Mouse (Mus musculus): ENCODE results near the gene Nepro. TPM values are rescaled to one million over a fixed set of nuclear protein-coding genes. Genes with fewer than 3 reads are reported as not detected.

Nepro gene
- total and polyA plus RNA-seq, 3 experiments: 5.4 to 27.7 (median 17.3) TPM

DNA sequence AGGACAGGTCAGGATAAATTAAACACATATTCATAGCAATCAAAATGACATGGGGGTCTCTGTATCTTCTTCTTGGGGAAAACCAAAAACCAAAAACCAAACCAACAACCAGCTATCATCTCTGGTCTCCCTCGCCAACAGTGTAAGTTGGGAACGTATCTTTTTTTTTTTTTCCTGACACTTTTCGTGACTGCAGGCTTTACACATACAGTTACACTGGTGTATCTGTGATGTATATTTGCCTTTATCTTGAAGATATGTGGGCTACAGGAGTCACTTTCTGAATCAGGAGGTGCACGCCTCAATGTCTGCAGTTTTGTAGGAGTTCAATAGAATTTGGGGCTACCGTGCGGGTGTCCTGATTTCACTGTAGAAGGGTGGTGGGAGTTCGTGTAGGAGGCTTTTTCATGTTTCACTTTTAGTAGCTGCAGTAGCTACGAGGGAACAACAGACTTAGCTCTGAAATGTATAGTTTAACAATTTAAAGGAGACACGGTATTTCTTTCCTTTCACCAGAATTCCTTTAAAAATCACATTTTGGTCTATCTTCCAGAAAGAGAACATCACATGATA lies 42.3 kb downstream of the Nepro start:
- Histone ChIP-seq H3K4me1 (ENCODE audit: insufficient read depth, low read depth, low read length) (peaks cover 16% of the 10 kb centered on the region), H3K4me3 (ENCODE audit: low read depth, low read length) (no peak overlapping the region), H3K36me3 (replicated peaks) (no peaks in the 10 kb centered on the region), H3K27me3 (ENCODE audit: insufficient read depth, low read length) (peaks cover 5% of the 10 kb centered on the region; the same call in 1 of the 2 replicates), H3K9me3 (replicated peaks) (no peaks in the 10 kb centered on the region)
- TF ChIP-seq CTCF (IDR thresholded peaks at IDR 0.05; ENCODE audit: low read depth, low read length) (no peak), POLR2AphosphoS5 (IDR thresholded peaks at IDR 0.05; ENCODE audit: insufficient replicate concordance, low read depth, low read length) (no peak), TAL1 (conservative IDR thresholded peaks at IDR 0.05; ENCODE audit: low read depth, low read length) (no peak), GATA1 (IDR thresholded peaks at IDR 0.05; ENCODE audit: borderline replicate concordance, low read length) (no peak), GATA2 (IDR thresholded peaks at IDR 0.05; ENCODE audit: borderline replicate concordance, low read depth, low read length) (no peak)
- ATAC-seq (ENCODE audit: extremely low read depth, insufficient number of reproducible peaks, low FRiP score, poor library complexity, severe bottlenecking): no peak
- DNase-seq (ENCODE audit: low spot score): no peak

DNA sequence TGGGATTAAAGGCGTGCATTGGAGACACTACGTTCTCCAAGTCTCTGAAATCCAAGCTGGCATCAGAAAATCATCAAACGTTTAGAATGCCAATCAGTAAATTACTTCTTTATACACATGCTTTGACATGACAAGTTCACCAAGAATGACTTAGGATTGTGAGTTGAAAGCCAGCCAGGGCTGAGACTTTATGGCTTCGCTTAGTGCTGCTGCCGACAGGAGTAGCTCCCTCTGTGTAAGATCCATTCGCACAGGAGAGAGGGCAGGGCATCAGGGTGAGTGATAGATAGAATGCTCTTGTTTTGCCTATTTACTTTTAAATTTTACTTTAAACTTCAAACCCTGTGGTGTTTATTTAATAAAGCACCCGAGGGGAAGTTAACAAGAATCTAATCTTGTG lies 43.4 kb downstream of the Nepro start:
- TF ChIP-seq TAL1 (conservative IDR thresholded peaks at IDR 0.05; ENCODE audit: low read depth, low read length) (no peak), CTCF (IDR thresholded peaks at IDR 0.05; ENCODE audit: low read depth, low read length) (no peak), GATA1 (IDR thresholded peaks at IDR 0.05; ENCODE audit: borderline replicate concordance, low read length) (no peak), GATA2 (IDR thresholded peaks at IDR 0.05; ENCODE audit: borderline replicate concordance, low read depth, low read length) (no peak), POLR2AphosphoS5 (IDR thresholded peaks at IDR 0.05; ENCODE audit: insufficient replicate concordance, low read depth, low read length) (no peak)
- ATAC-seq (ENCODE audit: extremely low read depth, insufficient number of reproducible peaks, low FRiP score, poor library complexity, severe bottlenecking) (no peak), DNase-seq (ENCODE audit: low spot score) (no peak)
- Histone ChIP-seq H3K9me3 (replicated peaks) (no peaks in the 10 kb centered on the region), H3K4me1 (ENCODE audit: insufficient read depth, low read depth, low read length) (peaks cover 18% of the 10 kb centered on the region), H3K36me3 (replicated peaks) (no peaks in the 10 kb centered on the region), H3K4me3 (ENCODE audit: low read depth, low read length) (no peak overlapping the region), H3K27me3 (ENCODE audit: insufficient read depth, low read length) (peaks cover 5% of the 10 kb centered on the region; the same call in 1 of the 2 replicates)

DNA sequence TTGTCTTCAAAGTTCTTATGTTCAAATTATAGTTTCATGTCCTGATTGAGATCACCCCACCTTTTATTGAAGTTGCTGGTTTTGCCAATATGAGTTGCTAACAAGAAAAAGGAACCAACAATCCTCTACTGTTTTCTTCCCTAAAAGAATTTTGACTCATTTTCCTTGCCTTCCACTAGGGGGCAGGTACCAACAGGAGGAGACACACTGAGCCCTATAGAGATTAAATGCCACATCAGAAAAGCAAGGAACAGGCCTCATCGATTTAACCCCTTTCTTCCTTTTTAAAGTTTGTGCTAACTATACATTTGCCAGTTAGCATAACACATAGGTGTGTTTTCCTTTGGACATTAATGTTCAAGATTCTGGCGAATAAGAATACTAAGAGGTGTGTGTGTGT lies 43.9 kb downstream of the Nepro start:
- Histone ChIP-seq H3K4me3 (ENCODE audit: low read depth, low read length) (no peak overlapping the region), H3K9me3 (replicated peaks) (no peaks in the 10 kb centered on the region), H3K27me3 (ENCODE audit: insufficient read depth, low read length) (peaks cover 5% of the 10 kb centered on the region; the same call in 1 of the 2 replicates), H3K36me3 (replicated peaks) (no peaks in the 10 kb centered on the region), H3K4me1 (ENCODE audit: insufficient read depth, low read depth, low read length) (peaks cover 19% of the 10 kb centered on the region)
- DNase-seq (ENCODE audit: low spot score): no peak
- TF ChIP-seq POLR2AphosphoS5 (IDR thresholded peaks at IDR 0.05; ENCODE audit: insufficient replicate concordance, low read depth, low read length) (no peak), CTCF (IDR thresholded peaks at IDR 0.05; ENCODE audit: low read depth, low read length) (peak; percentile 43), GATA1 (IDR thresholded peaks at IDR 0.05; ENCODE audit: borderline replicate concordance, low read length) (no peak)
- ATAC-seq (ENCODE audit: extremely low read depth, insufficient number of reproducible peaks, low FRiP score, poor library complexity, severe bottlenecking): peak; percentile 58; the same call in 1 of the 2 replicates

DNA sequence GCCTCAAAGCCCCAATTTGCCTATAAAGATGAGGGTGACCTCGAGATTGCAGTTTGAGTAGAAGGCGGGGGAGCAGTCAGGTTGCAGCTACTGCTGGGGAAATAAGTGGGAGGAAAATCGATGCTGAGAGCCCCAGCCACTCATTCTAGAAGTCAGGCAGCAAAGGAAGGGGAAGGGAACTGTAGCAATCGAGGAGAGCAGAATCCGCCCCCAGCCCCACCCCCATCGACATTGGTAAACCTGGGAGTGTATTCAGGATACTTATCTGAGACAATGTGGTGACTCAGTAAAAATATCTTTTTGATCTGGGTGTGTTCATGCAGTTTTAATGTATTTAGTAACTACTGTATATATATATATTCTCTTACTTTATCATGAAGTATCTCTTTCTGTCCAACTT lies 48.5 kb downstream of the Nepro start:
- TF ChIP-seq TAL1 (conservative IDR thresholded peaks at IDR 0.05; ENCODE audit: low read depth, low read length) (no peak), GATA2 (IDR thresholded peaks at IDR 0.05; ENCODE audit: borderline replicate concordance, low read depth, low read length) (no peak), GATA1 (IDR thresholded peaks at IDR 0.05; ENCODE audit: borderline replicate concordance, low read length) (no peak), CTCF (IDR thresholded peaks at IDR 0.05; ENCODE audit: low read depth, low read length) (no peak), POLR2AphosphoS5 (IDR thresholded peaks at IDR 0.05; ENCODE audit: insufficient replicate concordance, low read depth, low read length) (no peak)
- H3K4me1 ChIP-seq (ENCODE audit: insufficient read depth, low read depth, low read length): peaks cover 18% of the 10 kb centered on the region
- DNase-seq (ENCODE audit: low spot score) (no peak), ATAC-seq (ENCODE audit: extremely low read depth, insufficient number of reproducible peaks, low FRiP score, poor library complexity, severe bottlenecking) (peak; percentile 52)
- no peaks in the 10 kb centered on the region for H3K27me3 ChIP-seq (ENCODE audit: insufficient read depth, low read length)
- H3K9me3 ChIP-seq (replicated peaks): no peaks in the 10 kb centered on the region
- no peak overlapping the region for H3K4me3 ChIP-seq (ENCODE audit: low read depth, low read length)
- no peaks in the 10 kb centered on the region for H3K36me3 ChIP-seq (replicated peaks)

DNA sequence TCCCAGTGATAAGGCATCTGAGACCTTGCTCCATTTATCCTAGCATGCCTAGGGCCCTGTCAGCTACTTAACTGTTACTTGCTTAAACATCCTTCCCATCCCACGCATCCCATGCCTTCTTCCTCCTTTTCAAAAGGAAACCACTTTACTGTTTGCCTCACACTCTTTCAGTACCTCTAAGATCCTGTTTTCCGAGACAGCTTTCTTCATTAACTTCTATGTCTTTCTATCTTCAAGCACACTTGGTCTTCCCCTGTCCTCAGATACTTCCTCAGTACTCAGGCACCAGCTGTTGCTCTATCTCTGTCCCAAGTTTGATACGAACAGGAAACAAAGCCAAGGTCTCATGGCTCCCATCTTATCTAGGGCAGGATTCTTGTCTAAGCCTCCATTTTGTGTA lies 49.6 kb downstream of the Nepro start:
- Histone ChIP-seq H3K27me3 (ENCODE audit: insufficient read depth, low read length) (no peaks in the 10 kb centered on the region), H3K36me3 (replicated peaks) (no peaks in the 10 kb centered on the region), H3K4me1 (ENCODE audit: insufficient read depth, low read depth, low read length) (peaks cover 22% of the 10 kb centered on the region), H3K4me3 (ENCODE audit: low read depth, low read length) (no peak overlapping the region), H3K9me3 (replicated peaks) (no peaks in the 10 kb centered on the region)
- no peak for DNase-seq (ENCODE audit: low spot score)
- ATAC-seq (ENCODE audit: extremely low read depth, insufficient number of reproducible peaks, low FRiP score, poor library complexity, severe bottlenecking): 0 out of 2 replicates have a peak, but pooled peaks have one; percentile 22
- TF ChIP-seq CTCF (IDR thresholded peaks at IDR 0.05; ENCODE audit: low read depth, low read length) (no peak), TAL1 (conservative IDR thresholded peaks at IDR 0.05; ENCODE audit: low read depth, low read length) (no peak), GATA2 (IDR thresholded peaks at IDR 0.05; ENCODE audit: borderline replicate concordance, low read depth, low read length) (no peak), POLR2AphosphoS5 (IDR thresholded peaks at IDR 0.05; ENCODE audit: insufficient replicate concordance, low read depth, low read length) (no peak), GATA1 (IDR thresholded peaks at IDR 0.05; ENCODE audit: borderline replicate concordance, low read length) (no peak)

DNA sequence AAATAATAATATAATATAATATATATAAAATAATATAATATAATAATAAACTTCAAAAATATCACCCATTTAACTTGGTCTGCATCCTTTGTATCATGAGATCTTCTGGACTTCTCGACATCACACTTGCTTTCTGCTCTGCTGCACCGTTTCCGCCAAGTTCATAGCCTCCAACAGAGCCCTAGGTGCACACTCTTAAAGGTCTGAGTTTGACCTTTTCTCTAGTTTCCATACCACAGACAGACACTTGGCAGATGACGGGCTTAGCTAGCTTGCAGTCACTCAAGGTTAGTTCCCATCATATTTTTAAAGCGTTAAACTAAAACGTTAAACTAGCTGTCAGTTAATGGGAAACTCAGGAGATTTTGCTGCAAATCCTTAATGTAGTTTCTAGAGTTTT lies 50.1 kb downstream of the Nepro start:
- Histone ChIP-seq H3K36me3 (replicated peaks) (no peaks in the 10 kb centered on the region), H3K4me1 (ENCODE audit: insufficient read depth, low read depth, low read length) (peaks cover 21% of the 10 kb centered on the region), H3K27me3 (ENCODE audit: insufficient read depth, low read length) (no peaks in the 10 kb centered on the region), H3K4me3 (ENCODE audit: low read depth, low read length) (no peak overlapping the region), H3K9me3 (replicated peaks) (no peaks in the 10 kb centered on the region)
- TF ChIP-seq CTCF (IDR thresholded peaks at IDR 0.05; ENCODE audit: low read depth, low read length) (no peak), TAL1 (conservative IDR thresholded peaks at IDR 0.05; ENCODE audit: low read depth, low read length) (no peak), GATA2 (IDR thresholded peaks at IDR 0.05; ENCODE audit: borderline replicate concordance, low read depth, low read length) (no peak), GATA1 (IDR thresholded peaks at IDR 0.05; ENCODE audit: borderline replicate concordance, low read length) (no peak), POLR2AphosphoS5 (IDR thresholded peaks at IDR 0.05; ENCODE audit: insufficient replicate concordance, low read depth, low read length) (no peak)
- ATAC-seq (ENCODE audit: extremely low read depth, insufficient number of reproducible peaks, low FRiP score, poor library complexity, severe bottlenecking) (no peak), DNase-seq (ENCODE audit: low spot score) (no peak)
